Mouse (Mus musculus): ENCODE measurements at regions not wholly inside any gene's neighbourhood (a gene's known extent, or its start where the extent isn't known, plus 50 kb on each side); places are given as distances from the start of the nearest gene placed in this dataset.

- 20% methylated on average over 12 of the region's 12 CpGs for WGBS
- no peak overlapping the region for H3K4me2 ChIP-seq (replicated peaks; ENCODE audit: low read depth)
- no peaks in the 10 kb centered on the region for H3K4me1 ChIP-seq (replicated peaks; ENCODE audit: control insufficient read depth, insufficient read depth, low read length)
- no peak overlapping the region for H3K27ac ChIP-seq (ENCODE audit: low read depth, low read length)
- H3K9me3 ChIP-seq (ENCODE audit: control insufficient read depth) = no peaks in the 10 kb centered on the region
- no peaks in the 10 kb centered on the region for H3K36me3 ChIP-seq (ENCODE audit: control insufficient read depth, insufficient read depth)
- H3K4me3 ChIP-seq (ENCODE audit: low read depth, low read length) = no peak overlapping the region
- no peak for TF ChIP-seq CTCF (IDR thresholded peaks at IDR 0.05; ENCODE audit: low read depth)
- no peak for ATAC-seq
- no peak overlapping the region for H3K9ac ChIP-seq (ENCODE audit: low read depth, low read length)
- H3K27me3 ChIP-seq (replicated peaks; ENCODE audit: control insufficient read depth, insufficient read depth, low read length) = no peaks in the 10 kb centered on the region
Observed at GRCm38 (mm10) chr6:31717531-31717930, 153.8 kb upstream of the Podxl start.

- Histone ChIP-seq H3K9me3 (ENCODE audit: control insufficient read depth) (no peaks in the 10 kb centered on the region), H3K27ac (ENCODE audit: low read depth, low read length) (no peak overlapping the region), H3K4me2 (replicated peaks; ENCODE audit: low read depth) (no peak overlapping the region), H3K9ac (ENCODE audit: low read depth, low read length) (no peak overlapping the region), H3K36me3 (ENCODE audit: control insufficient read depth, insufficient read depth) (no peaks in the 10 kb centered on the region), H3K27me3 (replicated peaks; ENCODE audit: control insufficient read depth, insufficient read depth, low read length) (no peaks in the 10 kb centered on the region), H3K4me3 (ENCODE audit: low read depth, low read length) (no peak overlapping the region), H3K4me1 (replicated peaks; ENCODE audit: control insufficient read depth, insufficient read depth, low read length) (no peaks in the 10 kb centered on the region)
- ATAC-seq = no peak
- 63% methylated on average over 3 of the region's 3 CpGs for WGBS
- TF ChIP-seq CTCF (IDR thresholded peaks at IDR 0.05; ENCODE audit: low read depth) = no peak
Observed at GRCm38 (mm10) chr6:31707256-31707655, 143.5 kb upstream of the Podxl start.

GRCm38 (mm10) chr6:31704191-31704590 lies 140.4 kb upstream of the Podxl start:
- no peak overlapping the region for H3K27ac ChIP-seq (ENCODE audit: low read depth, low read length)
- no peak overlapping the region for H3K4me3 ChIP-seq (ENCODE audit: low read depth, low read length)
- H3K9ac ChIP-seq (ENCODE audit: low read depth, low read length) = no peak overlapping the region
- H3K27me3 ChIP-seq (replicated peaks; ENCODE audit: control insufficient read depth, insufficient read depth, low read length) = no peaks in the 10 kb centered on the region
- H3K36me3 ChIP-seq (ENCODE audit: control insufficient read depth, insufficient read depth) = no peaks in the 10 kb centered on the region
- H3K4me2 ChIP-seq (replicated peaks; ENCODE audit: low read depth) = no peak overlapping the region
- ATAC-seq = no peak
- H3K9me3 ChIP-seq (ENCODE audit: control insufficient read depth) = no peaks in the 10 kb centered on the region
- WGBS = 75% methylated on average over 6 of the region's 6 CpGs
- H3K4me1 ChIP-seq (replicated peaks; ENCODE audit: control insufficient read depth, insufficient read depth, low read length) = no peaks in the 10 kb centered on the region
- no peak for TF ChIP-seq CTCF (IDR thresholded peaks at IDR 0.05; ENCODE audit: low read depth)

GRCm38 (mm10) chr6:31702931-31703330 lies 139.2 kb upstream of the Podxl start:
- no peak for ATAC-seq
- Histone ChIP-seq H3K27me3 (replicated peaks; ENCODE audit: control insufficient read depth, insufficient read depth, low read length) (no peaks in the 10 kb centered on the region), H3K27ac (ENCODE audit: low read depth, low read length) (no peak overlapping the region), H3K9ac (ENCODE audit: low read depth, low read length) (no peak overlapping the region), H3K4me1 (replicated peaks; ENCODE audit: control insufficient read depth, insufficient read depth, low read length) (no peaks in the 10 kb centered on the region), H3K36me3 (ENCODE audit: control insufficient read depth, insufficient read depth) (no peaks in the 10 kb centered on the region), H3K4me2 (replicated peaks; ENCODE audit: low read depth) (no peak overlapping the region), H3K4me3 (ENCODE audit: low read depth, low read length) (no peak overlapping the region), H3K9me3 (ENCODE audit: control insufficient read depth) (no peaks in the 10 kb centered on the region)
- TF ChIP-seq CTCF (IDR thresholded peaks at IDR 0.05; ENCODE audit: low read depth) = no peak
- WGBS = 24% methylated on average over 7 of the region's 7 CpGs

GRCm38 (mm10) chr6:31695885-31696284 lies 132.1 kb upstream of the Podxl start:
- Histone ChIP-seq H3K36me3 (ENCODE audit: control insufficient read depth, insufficient read depth) (no peaks in the 10 kb centered on the region), H3K27me3 (replicated peaks; ENCODE audit: control insufficient read depth, insufficient read depth, low read length) (no peaks in the 10 kb centered on the region), H3K4me2 (replicated peaks; ENCODE audit: low read depth) (no peak overlapping the region), H3K9ac (ENCODE audit: low read depth, low read length) (no peak overlapping the region), H3K4me3 (ENCODE audit: low read depth, low read length) (no peak overlapping the region), H3K9me3 (ENCODE audit: control insufficient read depth) (no peaks in the 10 kb centered on the region), H3K27ac (ENCODE audit: low read depth, low read length) (no peak overlapping the region), H3K4me1 (replicated peaks; ENCODE audit: control insufficient read depth, insufficient read depth, low read length) (no peaks in the 10 kb centered on the region)
- no peak for ATAC-seq
- 58% methylated on average over 3 of the region's 3 CpGs for WGBS
- peak; percentile 28 for TF ChIP-seq CTCF (IDR thresholded peaks at IDR 0.05; ENCODE audit: low read depth)

GRCm38 (mm10) chr6:31693047-31693446 lies 129.3 kb upstream of the Podxl start:
- Histone ChIP-seq H3K4me2 (replicated peaks; ENCODE audit: low read depth) (no peak overlapping the region), H3K36me3 (ENCODE audit: control insufficient read depth, insufficient read depth) (no peaks in the 10 kb centered on the region), H3K4me1 (replicated peaks; ENCODE audit: control insufficient read depth, insufficient read depth, low read length) (no peaks in the 10 kb centered on the region), H3K4me3 (ENCODE audit: low read depth, low read length) (no peak overlapping the region), H3K9ac (ENCODE audit: low read depth, low read length) (no peak overlapping the region), H3K27ac (ENCODE audit: low read depth, low read length) (no peak overlapping the region), H3K9me3 (ENCODE audit: control insufficient read depth) (no peaks in the 10 kb centered on the region), H3K27me3 (replicated peaks; ENCODE audit: control insufficient read depth, insufficient read depth, low read length) (no peaks in the 10 kb centered on the region)
- no peak for ATAC-seq
- TF ChIP-seq CTCF (IDR thresholded peaks at IDR 0.05; ENCODE audit: low read depth) = peak; percentile 60
- 68% methylated on average over 1 of the region's 1 CpGs for WGBS

GRCm38 (mm10) chr6:31692024-31692423 lies 128.2 kb upstream of the Podxl start:
- no peaks in the 10 kb centered on the region for H3K36me3 ChIP-seq (ENCODE audit: control insufficient read depth, insufficient read depth)
- H3K27ac ChIP-seq (ENCODE audit: low read depth, low read length) = no peak overlapping the region
- H3K4me3 ChIP-seq (ENCODE audit: low read depth, low read length) = no peak overlapping the region
- no peak overlapping the region for H3K4me2 ChIP-seq (replicated peaks; ENCODE audit: low read depth)
- 80% methylated on average over 6 of the region's 6 CpGs for WGBS
- no peak for TF ChIP-seq CTCF (IDR thresholded peaks at IDR 0.05; ENCODE audit: low read depth)
- ATAC-seq = no peak
- no peaks in the 10 kb centered on the region for H3K27me3 ChIP-seq (replicated peaks; ENCODE audit: control insufficient read depth, insufficient read depth, low read length)
- H3K4me1 ChIP-seq (replicated peaks; ENCODE audit: control insufficient read depth, insufficient read depth, low read length) = no peaks in the 10 kb centered on the region
- H3K9ac ChIP-seq (ENCODE audit: low read depth, low read length) = no peak overlapping the region
- no peaks in the 10 kb centered on the region for H3K9me3 ChIP-seq (ENCODE audit: control insufficient read depth)

All from intestine, postnatal 0 days (tissue).